In genomic region chr11:29374274-29374656, GRCm38 (mm10) we compare ENCODE assay signal across 1 mouse cellular context.
A peak's percentile ranks its signal among the peaks of the same experiment; 100 is the strongest.
TF ChIP-seq lines count a peak whose summit lies in the region.

No protein-coding gene starts in this region.

TF ChIP-seq in CH12.LX, 34 proteins besides CTCF, POLR2A, EP300 and RAD21 (continued from another document):
- no peak for TF ChIP-seq ETS1 (conservative IDR thresholded peaks at IDR 0.05; ENCODE audit: low read depth, low read length)
- TF ChIP-seq ELF1 (IDR thresholded peaks at IDR 0.05; ENCODE audit: low read depth, low read length): peak; percentile 42; the same call in 1 of the 2 replicates
- TF ChIP-seq TCF12 (IDR thresholded peaks at IDR 0.05; ENCODE audit: low read depth, low read length): 0 out of 2 replicates have a peak, but pooled peaks have one; percentile 24
- peak; percentile 96 for TF ChIP-seq CHD1 (IDR thresholded peaks at IDR 0.05; ENCODE audit: low read depth, low read length)
- TF ChIP-seq ZC3H11A (IDR thresholded peaks at IDR 0.05; ENCODE audit: low read depth, low read length): no peak
- TF ChIP-seq ZMIZ1 (IDR thresholded peaks at IDR 0.05; ENCODE audit: low read depth, low read length): no peak
- TF ChIP-seq CHD2 (IDR thresholded peaks at IDR 0.05; ENCODE audit: low read length): peak; percentile 58; the same call in 1 of the 2 replicates
- no peak; the same call in 1 of the 2 replicates for TF ChIP-seq HCFC1 (IDR thresholded peaks at IDR 0.05; ENCODE audit: low read depth, low read length)
- TF ChIP-seq MEF2A (IDR thresholded peaks at IDR 0.05; ENCODE audit: borderline replicate concordance, low read depth, low read length): no peak
- no peak; the same call in 1 of the 2 replicates for TF ChIP-seq MXI1 (IDR thresholded peaks at IDR 0.05; ENCODE audit: low read depth, low read length)
- no peak for TF ChIP-seq POLR2AphosphoS2 (IDR thresholded peaks at IDR 0.05; ENCODE audit: low read depth, low read length)
- TF ChIP-seq SIN3A (IDR thresholded peaks at IDR 0.05; ENCODE audit: low read length): peak; percentile 24; the same call in 1 of the 2 replicates
- peak; percentile 45; the same call in 1 of the 2 replicates for TF ChIP-seq IRF4 (IDR thresholded peaks at IDR 0.05; ENCODE audit: low read depth, low read length)
- TF ChIP-seq GABPA (IDR thresholded peaks at IDR 0.05; ENCODE audit: insufficient replicate concordance, low read depth, low read length): no peak
- TF ChIP-seq MAFK (IDR thresholded peaks at IDR 0.05; ENCODE audit: insufficient replicate concordance, low read length): no peak
